8 mouse cellular contexts compared by ENCODE assay signal in the genomic region with DNA sequence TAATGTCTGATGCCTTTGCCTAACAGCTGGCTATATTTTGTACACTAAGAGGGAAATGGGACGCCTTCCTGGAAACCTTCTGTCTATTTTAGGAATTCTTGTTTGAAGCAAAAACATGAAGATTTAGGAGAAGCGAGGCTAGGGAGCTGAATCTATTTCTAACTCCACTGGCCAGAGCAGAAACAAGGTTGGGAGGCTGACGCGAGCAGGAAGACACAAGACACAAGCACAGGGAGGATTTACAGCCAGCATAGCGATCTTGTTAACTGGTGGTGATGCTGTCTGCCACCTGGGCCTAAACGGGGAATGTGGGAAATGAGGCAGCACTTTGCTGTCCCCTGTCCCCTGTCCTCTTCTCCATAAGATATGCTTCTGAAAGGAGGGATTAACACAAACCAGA.
DNase-seq lines count a peak whose midpoint lies in the region; ATAC-seq and TF ChIP-seq lines count a peak whose summit lies in the region.
"Had no signal": no experiment of that assay in that cellular context is flagged by ENCODE, and none has a peak within 500 bp of the region (broad histone marks: within the 10 kb centered on the region; RNA-seq: fewer than 3 reads in every experiment).

No protein-coding gene starts in this region.

- no peaks in the 10 kb centered on the region for H3K36me3 ChIP-seq in embryonic facial prominence, embryonic 14.5 days (ENCODE audit: control insufficient read depth, insufficient read depth, low read length)
- H3K36me3 ChIP-seq in hindbrain, postnatal 0 days (ENCODE audit: insufficient read depth, low read length), result no peaks in the 10 kb centered on the region
- no peaks in the 10 kb centered on the region for H3K36me3 ChIP-seq in neural tube, embryonic 14.5 days (ENCODE audit: control insufficient read depth, insufficient read depth, low read length)

- no peaks in the 10 kb centered on the region for H3K27me3 ChIP-seq in embryonic facial prominence, embryonic 14.5 days (replicated peaks; ENCODE audit: control insufficient read depth, insufficient read depth, low read length)
- no peaks in the 10 kb centered on the region for H3K27me3 ChIP-seq in hindbrain, postnatal 0 days (ENCODE audit: insufficient read depth, low read length)
- no peaks in the 10 kb centered on the region for H3K27me3 ChIP-seq in neural tube, embryonic 14.5 days (ENCODE audit: control insufficient read depth, insufficient read depth, low read length)
- H3K27me3 ChIP-seq: liver, embryonic 15.5 days had no signal

- no peak for TF ChIP-seq CTCF in layer of hippocampus, adult 2 months (conservative IDR thresholded peaks at IDR 0.05)
- TF ChIP-seq CTCF in hindbrain, postnatal 0 days (IDR thresholded peaks at IDR 0.05; ENCODE audit: low read depth), result no peak

- H3K4me2 ChIP-seq in embryonic facial prominence, embryonic 14.5 days (ENCODE audit: low read depth, low read length), result 0 out of 2 replicates have a peak overlapping the region, but pooled peaks have one; percentile 2
- H3K4me2 ChIP-seq in hindbrain, postnatal 0 days (ENCODE audit: low read depth, low read length), result 0 out of 2 replicates have a peak overlapping the region, but pooled peaks have one; percentile 0
- H3K4me2 ChIP-seq in neural tube, embryonic 14.5 days (ENCODE audit: low read depth, low read length), result no peak overlapping the region
- H3K4me2 ChIP-seq: liver, embryonic 15.5 days had no signal

- no peak for ATAC-seq in embryonic facial prominence, embryonic 14.5 days (ENCODE audit: low read depth)
- no peak for ATAC-seq in hindbrain, postnatal 0 days
- ATAC-seq in neural tube, embryonic 14.5 days (ENCODE audit: low read depth), result no peak

- WGBS in embryonic facial prominence, embryonic 14.5 days, result 23% methylated on average over 6 of the region's 6 CpGs
- 11% methylated on average over 6 of the region's 6 CpGs for WGBS in hindbrain, postnatal 0 days
- WGBS in neural tube, embryonic 14.5 days, result 7% methylated on average over 6 of the region's 6 CpGs

- peak overlapping the region; percentile 88 for H3K27ac ChIP-seq in layer of hippocampus, adult 2 months
- peak overlapping the region; percentile 83 for H3K27ac ChIP-seq in embryonic facial prominence, embryonic 14.5 days (replicated peaks; ENCODE audit: low read depth, low read length)
- H3K27ac ChIP-seq in hindbrain, postnatal 0 days, result peak overlapping the region; percentile 84
- H3K27ac ChIP-seq in neural tube, embryonic 14.5 days (ENCODE audit: low read depth, low read length), result peak overlapping the region; percentile 78
- H3K27ac ChIP-seq: liver, embryonic 15.5 days had no signal

- H3K4me1 ChIP-seq in embryonic facial prominence, embryonic 14.5 days (ENCODE audit: control insufficient read depth, insufficient read depth, low read length), result peaks cover 70% of the 10 kb centered on the region
- H3K4me1 ChIP-seq in hindbrain, postnatal 0 days (ENCODE audit: insufficient read depth, low read length), result peaks cover 57% of the 10 kb centered on the region
- H3K4me1 ChIP-seq in neural tube, embryonic 14.5 days (ENCODE audit: control insufficient read depth, insufficient read depth, low read length), result peaks cover 74% of the 10 kb centered on the region

- H3K9me3 ChIP-seq in embryonic facial prominence, embryonic 14.5 days (ENCODE audit: control insufficient read depth, low read length), result no peaks in the 10 kb centered on the region
- H3K9me3 ChIP-seq in hindbrain, postnatal 0 days (ENCODE audit: low read length), result no peaks in the 10 kb centered on the region
- H3K9me3 ChIP-seq in neural tube, embryonic 14.5 days (ENCODE audit: control insufficient read depth, low read length), result no peaks in the 10 kb centered on the region
- H3K9me3 ChIP-seq: liver, embryonic 15.5 days had no signal

- DNase-seq in layer of hippocampus, adult 2 months (ENCODE audit: low spot score in 2 of 2), result no peak
- DNase-seq in layer of hippocampus, adult 8-10 months (ENCODE audit: low spot score in 2 of 2), result no peak
- DNase-seq in embryonic facial prominence, embryonic 14.5 days (ENCODE audit: low spot score), result no peak
- no peak for DNase-seq in hindbrain, postnatal 0 days (ENCODE audit: low spot score)
- no peak for DNase-seq in cerebellum, adult 9-10 months
- DNase-seq in left cerebral cortex, adult 18-20 months (ENCODE audit: low spot score in 2 of 2), result no peak

- no peak overlapping the region for H3K4me3 ChIP-seq in layer of hippocampus, adult 2 months
- no peak overlapping the region for H3K4me3 ChIP-seq in embryonic facial prominence, embryonic 14.5 days (ENCODE audit: low read depth, low read length)
- H3K4me3 ChIP-seq in hindbrain, postnatal 0 days (ENCODE audit: low read length), result no peak overlapping the region
- H3K4me3 ChIP-seq in neural tube, embryonic 14.5 days (ENCODE audit: low read depth, low read length), result no peak overlapping the region
- H3K4me3 ChIP-seq: liver, embryonic 15.5 days had no signal

- no peak overlapping the region for H3K9ac ChIP-seq in embryonic facial prominence, embryonic 14.5 days (ENCODE audit: low read depth, low read length)
- peak overlapping the region; percentile 2 for H3K9ac ChIP-seq in hindbrain, postnatal 0 days (replicated peaks; ENCODE audit: low read length)
- H3K9ac ChIP-seq in neural tube, embryonic 14.5 days (replicated peaks; ENCODE audit: low read depth, low read length), result no peak overlapping the region
- H3K9ac ChIP-seq: liver, embryonic 15.5 days had no signal
